Mouse (Mus musculus): ENCODE data around the gene Arrdc1. TPM values are rescaled to one million over a fixed set of nuclear protein-coding genes. Genes with fewer than 3 reads are reported as not detected.

Gene Arrdc1
- 60.6 TPM for polyA plus RNA-seq (2014; fragmentation: Illumina TruSeq; extraction: RNeasy Lipid Tissue Mini Kit (QIAGEN cat#74804); ENCODE audit: low read depth, low replicate concordance)

GRCm38 (mm10) chr2:24935057-24935796 lies at the start of gene Arrdc1:
TSS of gene Arrdc1 (minus strand) at chr2:24935252.

GRCm38 (mm10) chr2:24975704-24976297 lies 40.7 kb upstream of the Arrdc1 start, which contains the start of gene Pnpla7:
TSS of gene Pnpla7 (plus strand) at chr2:24976033.

GRCm38 (mm10) chr2:24974906-24975703 lies 40.1 kb upstream of the Arrdc1 start, which contains the start of gene Mrpl41:
TSS of gene Mrpl41 (minus strand) at chr2:24975098.

DNA sequence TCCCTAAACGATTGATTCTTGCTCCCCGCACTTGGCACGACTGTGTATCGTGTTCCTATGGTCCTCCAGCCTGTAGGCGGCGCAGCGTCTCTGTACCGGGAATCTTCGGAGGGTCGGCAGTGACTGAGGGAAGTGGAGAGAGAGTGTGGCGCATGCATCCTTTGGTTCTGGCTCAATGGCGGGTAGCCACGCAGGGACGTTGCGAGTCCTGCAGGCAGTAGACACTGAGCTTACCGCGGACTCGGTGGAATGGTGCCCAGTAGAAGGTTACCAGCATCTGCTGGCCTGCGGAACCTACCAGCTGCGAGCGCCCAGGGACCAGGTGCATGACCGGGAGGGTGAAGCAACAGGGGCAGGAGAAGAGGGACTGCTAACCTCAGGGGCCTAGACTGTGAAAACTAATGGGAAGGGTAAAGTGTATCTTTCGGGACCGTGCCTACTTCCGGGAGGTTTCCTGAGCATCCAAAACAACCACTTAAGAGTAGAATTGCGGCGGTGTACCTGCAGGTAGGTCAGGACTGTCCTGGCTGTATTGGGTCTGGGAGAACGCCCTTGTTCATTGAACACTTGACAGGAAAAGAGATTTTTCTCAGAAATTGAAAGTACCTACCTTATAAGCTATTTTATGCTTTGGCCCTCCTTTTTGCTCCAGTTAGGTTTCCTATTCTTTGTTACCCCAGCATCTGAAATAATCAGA lies 27.4 kb upstream of the Arrdc1 start, which contains the start of gene Dph7:
Gene Dph7 (plus strand): TSS at position 97 of the 697 bp plus-strand sequence.

GRCm38 (mm10) chr2:24949421-24950188 lies 14.6 kb upstream of the Arrdc1 start, which contains the start of gene Zmynd19:
TSS of gene Zmynd19 (plus strand) at chr2:24949792.

GRCm38 (mm10) chr2:24918930-24919838 lies 15.9 kb downstream of the Arrdc1 start, which contains the start of gene Ehmt1:
TSS of gene Ehmt1 (minus strand) at chr2:24919614.

Other genes with a start within 250 kb of the Arrdc1 start
- gene Cacna1b, start 172.1 kb downstream of the Arrdc1 start, polyA plus RNA-seq (2014; fragmentation: Illumina TruSeq; extraction: RNeasy Lipid Tissue Mini Kit (QIAGEN cat#74804); ENCODE audit: low read depth, low replicate concordance): 4.1 TPM
- 37.2 TPM for gene Ehmt1, start 15.6 kb downstream of the Arrdc1 start, polyA plus RNA-seq (2014; fragmentation: Illumina TruSeq; extraction: RNeasy Lipid Tissue Mini Kit (QIAGEN cat#74804); ENCODE audit: low read depth, low replicate concordance)
- gene Zmynd19, start 14.5 kb upstream of the Arrdc1 start, polyA plus RNA-seq (2014; fragmentation: Illumina TruSeq; extraction: RNeasy Lipid Tissue Mini Kit (QIAGEN cat#74804); ENCODE audit: low read depth, low replicate concordance): 16.2 TPM
- 14.1 TPM for gene Dph7, start 27.1 kb upstream of the Arrdc1 start, polyA plus RNA-seq (2014; fragmentation: Illumina TruSeq; extraction: RNeasy Lipid Tissue Mini Kit (QIAGEN cat#74804); ENCODE audit: low read depth, low replicate concordance)
- 91.4 TPM for gene Mrpl41, start 39.8 kb upstream of the Arrdc1 start, polyA plus RNA-seq (2014; fragmentation: Illumina TruSeq; extraction: RNeasy Lipid Tissue Mini Kit (QIAGEN cat#74804); ENCODE audit: low read depth, low replicate concordance)
- gene Pnpla7, start 40.8 kb upstream of the Arrdc1 start, polyA plus RNA-seq (2014; fragmentation: Illumina TruSeq; extraction: RNeasy Lipid Tissue Mini Kit (QIAGEN cat#74804); ENCODE audit: low read depth, low replicate concordance): 24.9 TPM
- gene Nsmf, start 119.1 kb upstream of the Arrdc1 start, polyA plus RNA-seq (2014; fragmentation: Illumina TruSeq; extraction: RNeasy Lipid Tissue Mini Kit (QIAGEN cat#74804); ENCODE audit: low read depth, low replicate concordance): 187 TPM
- 3.4 TPM for gene Entpd8, start 145.1 kb upstream of the Arrdc1 start, polyA plus RNA-seq (2014; fragmentation: Illumina TruSeq; extraction: RNeasy Lipid Tissue Mini Kit (QIAGEN cat#74804); ENCODE audit: low read depth, low replicate concordance)
- gene Noxa1, start 159.9 kb upstream of the Arrdc1 start, polyA plus RNA-seq (2014; fragmentation: Illumina TruSeq; extraction: RNeasy Lipid Tissue Mini Kit (QIAGEN cat#74804); ENCODE audit: low read depth, low replicate concordance): 0.26 TPM
- gene Nrarp, start 245.5 kb upstream of the Arrdc1 start, polyA plus RNA-seq (2014; fragmentation: Illumina TruSeq; extraction: RNeasy Lipid Tissue Mini Kit (QIAGEN cat#74804); ENCODE audit: low read depth, low replicate concordance): 6.2 TPM